Comparison of ENCODE assay signal across 7 mouse cellular contexts in the genomic region with DNA sequence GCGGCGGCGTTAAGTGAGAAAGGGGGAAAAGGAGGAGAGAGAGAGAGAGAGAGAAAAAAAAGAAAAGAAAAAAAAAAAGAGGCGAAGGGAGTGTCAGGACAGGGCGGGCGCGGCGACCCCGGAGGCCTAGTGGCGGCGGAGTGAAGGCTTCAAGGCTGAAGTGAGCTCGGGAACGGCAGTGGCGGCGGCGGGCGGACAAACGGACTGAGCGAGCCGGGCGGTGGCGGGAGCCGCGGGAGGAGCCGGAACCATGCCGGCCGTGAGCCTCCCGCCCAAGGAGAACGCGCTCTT. TPM values are rescaled to one million over a fixed set of nuclear protein-coding genes. Genes with fewer than 3 reads are reported as not detected.
DNase-seq lines count a peak whose midpoint lies in the region; ATAC-seq lines count a peak whose summit lies in the region.

No protein-coding gene starts in this region.

- peak overlapping the region; percentile 98 for H3K4me3 ChIP-seq in neural tube, embryonic 11.5 days (ENCODE audit: low read depth, low read length)
- peak overlapping the region; percentile 99 for H3K4me3 ChIP-seq in forebrain, embryonic 11.5 days (ENCODE audit: low read depth, low read length)
- H3K4me3 ChIP-seq in liver, embryonic 12.5 days, result peak overlapping the region; percentile 99
- H3K4me3 ChIP-seq in stomach, embryonic 16.5 days (replicated peaks; ENCODE audit: low read length), result peak overlapping the region; percentile 93

- H3K9me3 ChIP-seq in neural tube, embryonic 11.5 days (ENCODE audit: control insufficient read depth, low read length), result no peaks in the 10 kb centered on the region
- no peaks in the 10 kb centered on the region for H3K9me3 ChIP-seq in forebrain, embryonic 11.5 days (ENCODE audit: control insufficient read depth, low read length)
- H3K9me3 ChIP-seq in liver, embryonic 12.5 days (replicated peaks), result no peaks in the 10 kb centered on the region
- H3K9me3 ChIP-seq in stomach, embryonic 16.5 days (replicated peaks; ENCODE audit: control insufficient read depth, low read length), result no peaks in the 10 kb centered on the region

- peak overlapping the region; percentile 81 for H3K4me2 ChIP-seq in neural tube, embryonic 11.5 days (ENCODE audit: low read depth)
- H3K4me2 ChIP-seq in forebrain, embryonic 11.5 days (ENCODE audit: low read depth, low read length, severe bottlenecking), result peak overlapping the region; percentile 74
- peak overlapping the region; percentile 85 for H3K4me2 ChIP-seq in liver, embryonic 12.5 days
- H3K4me2 ChIP-seq in stomach, embryonic 16.5 days (ENCODE audit: low read depth, low read length), result peak overlapping the region; percentile 72

- H3K4me1 ChIP-seq in neural tube, embryonic 11.5 days (ENCODE audit: control insufficient read depth, insufficient read depth, low read length), result peaks cover 3% of the 10 kb centered on the region
- H3K4me1 ChIP-seq in forebrain, embryonic 11.5 days (replicated peaks; ENCODE audit: control insufficient read depth, insufficient read depth, low read length), result peaks cover 8% of the 10 kb centered on the region; the same call in 1 of the 2 replicates
- peaks cover 56% of the 10 kb centered on the region for H3K4me1 ChIP-seq in liver, embryonic 12.5 days
- peaks cover 21% of the 10 kb centered on the region for H3K4me1 ChIP-seq in stomach, embryonic 16.5 days (ENCODE audit: control insufficient read depth, insufficient read depth, low read length)

- no peaks in the 10 kb centered on the region for H3K36me3 ChIP-seq in neural tube, embryonic 11.5 days (ENCODE audit: control insufficient read depth, insufficient read depth, low read length)
- H3K36me3 ChIP-seq in forebrain, embryonic 11.5 days (ENCODE audit: control insufficient read depth, insufficient read depth, low read length), result no peaks in the 10 kb centered on the region
- peaks cover 13% of the 10 kb centered on the region; the same call in 1 of the 2 replicates for H3K36me3 ChIP-seq in liver, embryonic 12.5 days
- H3K36me3 ChIP-seq in stomach, embryonic 16.5 days (ENCODE audit: control insufficient read depth, insufficient read depth, low read length), result no peaks in the 10 kb centered on the region

- under 1% methylated on average over 26 of the region's 30 CpGs for WGBS in neural tube, embryonic 11.5 days
- under 1% methylated on average over 29 of the region's 30 CpGs for WGBS in forebrain, embryonic 11.5 days
- WGBS in liver, embryonic 12.5 days (ENCODE audit: insufficient replicate concordance), result under 1% methylated on average over 20 of the region's 30 CpGs
- WGBS in stomach, embryonic 16.5 days, result under 1% methylated on average over 30 of the region's 30 CpGs

- peak overlapping the region; percentile 98 for H3K9ac ChIP-seq in neural tube, embryonic 11.5 days (ENCODE audit: low read length)
- H3K9ac ChIP-seq in forebrain, embryonic 11.5 days (ENCODE audit: low read length), result peak overlapping the region; percentile 98
- peak overlapping the region; percentile 99 for H3K9ac ChIP-seq in liver, embryonic 12.5 days
- H3K9ac ChIP-seq in stomach, embryonic 16.5 days (ENCODE audit: low read length), result peak overlapping the region; percentile 96

- H3K27ac ChIP-seq in neural tube, embryonic 11.5 days (ENCODE audit: low read depth, low read length), result peak overlapping the region; percentile 93
- peak overlapping the region; percentile 85 for H3K27ac ChIP-seq in forebrain, embryonic 11.5 days (ENCODE audit: low read depth, low read length)
- H3K27ac ChIP-seq in liver, embryonic 12.5 days, result peak overlapping the region; percentile 97
- H3K27ac ChIP-seq in stomach, embryonic 16.5 days (ENCODE audit: low read length), result peak overlapping the region; percentile 95

- H3K27me3 ChIP-seq in neural tube, embryonic 11.5 days (ENCODE audit: control insufficient read depth, insufficient read depth, low read length), result no peaks in the 10 kb centered on the region
- H3K27me3 ChIP-seq in forebrain, embryonic 11.5 days (ENCODE audit: control insufficient read depth, insufficient read depth, low read length), result no peaks in the 10 kb centered on the region
- H3K27me3 ChIP-seq in liver, embryonic 12.5 days (replicated peaks), result no peaks in the 10 kb centered on the region
- no peaks in the 10 kb centered on the region for H3K27me3 ChIP-seq in stomach, embryonic 16.5 days (ENCODE audit: control insufficient read depth, insufficient read depth, low read length)

- no peak for DNase-seq in neural tube, embryonic 11.5 days (ENCODE audit: low spot score)
- no peak for DNase-seq in neural tube, embryonic 10.5 days (ENCODE audit: extremely low spot score, low spot score)
- no peak for DNase-seq in forebrain, embryonic 11.5 days (ENCODE audit: low spot score)
- no peak for DNase-seq in embryo, embryonic 9.5 days (ENCODE audit: extremely low spot score)
- no peak for DNase-seq in natural killer cell, adult 2 months (ENCODE audit: low spot score in 2 of 2)

- peak; percentile 51 for ATAC-seq in neural tube, embryonic 11.5 days (ENCODE audit: insufficient read depth, low FRiP score, low TSS enrichment)
- ATAC-seq in forebrain, embryonic 11.5 days (replicated peaks; ENCODE audit: low FRiP score), result peak; percentile 71
- peak; percentile 54 for ATAC-seq in liver, embryonic 12.5 days
- no peak; the same call in 1 of the 2 replicates for ATAC-seq in stomach, embryonic 16.5 days (ENCODE audit: insufficient read depth, low FRiP score)

RNA-seq across cellular contexts. Expression of gene Naa15, which starts 1.1 kb away (rescaled TPM):
- 46.8 and 51.7 TPM in 2 replicates for polyA plus RNA-seq in neural tube, embryonic 11.5 days (2014; fragmentation: Nextera tagmentation; extraction: Ambion mirVana)
- polyA plus RNA-seq in forebrain, embryonic 11.5 days (2014; fragmentation: Nextera tagmentation; extraction: Ambion mirVana), result 61.5 and 62.6 TPM in 2 replicates
- polyA plus RNA-seq in liver, embryonic 12.5 days (2016; fragmentation: Nextera tagmentation; extraction: Ambion mirVana), result 41.9 and 49.9 TPM in 2 replicates
- 25.3 and 28.9 TPM in 2 replicates for polyA plus RNA-seq in stomach, embryonic 16.5 days (2015; fragmentation: Nextera tagmentation; extraction: Ambion mirVana)

RNA-seq across cellular contexts. Expression of gene Ndufc1, which starts 7.2 kb away (rescaled TPM):
- polyA plus RNA-seq in neural tube, embryonic 11.5 days (2014; fragmentation: Nextera tagmentation; extraction: Ambion mirVana), result 654 and 724 TPM in 2 replicates
- 628 and 672 TPM in 2 replicates for polyA plus RNA-seq in forebrain, embryonic 11.5 days (2014; fragmentation: Nextera tagmentation; extraction: Ambion mirVana)
- polyA plus RNA-seq in liver, embryonic 12.5 days (2016; fragmentation: Nextera tagmentation; extraction: Ambion mirVana), result 539 and 560 TPM in 2 replicates
- polyA plus RNA-seq in stomach, embryonic 16.5 days (2015; fragmentation: Nextera tagmentation; extraction: Ambion mirVana), result 640 and 740 TPM in 2 replicates

RNA-seq across cellular contexts. Expression of gene Mgarp, which starts 19.5 kb away (rescaled TPM):
- polyA plus RNA-seq in neural tube, embryonic 11.5 days (2014; fragmentation: Nextera tagmentation; extraction: Ambion mirVana), result 4.2 and 6.7 TPM in 2 replicates
- polyA plus RNA-seq in forebrain, embryonic 11.5 days (2014; fragmentation: Nextera tagmentation; extraction: Ambion mirVana), result 5.2 and 8.4 TPM in 2 replicates
- 1.3 and 1.7 TPM in 2 replicates for polyA plus RNA-seq in liver, embryonic 12.5 days (2016; fragmentation: Nextera tagmentation; extraction: Ambion mirVana)
- 4.2 and 4.5 TPM in 2 replicates for polyA plus RNA-seq in stomach, embryonic 16.5 days (2015; fragmentation: Nextera tagmentation; extraction: Ambion mirVana)
